Mouse (Mus musculus): ENCODE measurements around the gene Elmo1. TPM values are rescaled to one million over a fixed set of nuclear protein-coding genes. Genes with fewer than 3 reads are reported as not detected.

Gene Elmo1
- polyA plus RNA-seq, 1 experiment from 2014 or later = 38.3 TPM

DNA sequence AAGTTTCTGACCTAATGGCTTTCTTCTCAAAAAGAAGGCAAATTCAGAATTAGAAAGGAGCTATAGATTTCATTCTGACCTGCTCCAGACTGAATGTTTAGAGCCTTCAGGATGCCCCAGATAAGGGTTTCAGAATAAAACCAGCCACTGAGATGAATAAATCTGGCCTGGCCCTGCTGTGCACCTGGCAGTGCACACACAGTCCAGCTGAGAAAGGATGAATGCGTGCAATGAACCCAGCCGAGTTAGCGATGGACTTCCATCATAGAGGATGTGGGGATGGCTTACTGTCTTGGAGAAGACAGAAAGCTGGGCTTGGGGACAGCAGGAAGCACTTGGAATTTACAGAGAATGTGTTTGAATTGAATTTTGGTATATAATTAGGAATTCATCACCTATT lies 413.0 kb downstream of the Elmo1 start:
- Histone ChIP-seq H3K9ac (no peak overlapping the region), H3K4me2 (no peak overlapping the region), H3K27ac (no peak overlapping the region), H3K9me3 (no peaks in the 10 kb centered on the region), H3K27me3 (replicated peaks) (no peaks in the 10 kb centered on the region), H3K4me1 (0 out of 2 replicates have a peak, but pooled peaks cover 4% of the 10 kb centered on the region), H3K36me3 (replicated peaks) (no peaks in the 10 kb centered on the region), H3K4me3 (no peak overlapping the region)
- no peak for ATAC-seq (replicated peaks)
- WGBS = 55% methylated on average over 3 of the region's 3 CpGs

DNA sequence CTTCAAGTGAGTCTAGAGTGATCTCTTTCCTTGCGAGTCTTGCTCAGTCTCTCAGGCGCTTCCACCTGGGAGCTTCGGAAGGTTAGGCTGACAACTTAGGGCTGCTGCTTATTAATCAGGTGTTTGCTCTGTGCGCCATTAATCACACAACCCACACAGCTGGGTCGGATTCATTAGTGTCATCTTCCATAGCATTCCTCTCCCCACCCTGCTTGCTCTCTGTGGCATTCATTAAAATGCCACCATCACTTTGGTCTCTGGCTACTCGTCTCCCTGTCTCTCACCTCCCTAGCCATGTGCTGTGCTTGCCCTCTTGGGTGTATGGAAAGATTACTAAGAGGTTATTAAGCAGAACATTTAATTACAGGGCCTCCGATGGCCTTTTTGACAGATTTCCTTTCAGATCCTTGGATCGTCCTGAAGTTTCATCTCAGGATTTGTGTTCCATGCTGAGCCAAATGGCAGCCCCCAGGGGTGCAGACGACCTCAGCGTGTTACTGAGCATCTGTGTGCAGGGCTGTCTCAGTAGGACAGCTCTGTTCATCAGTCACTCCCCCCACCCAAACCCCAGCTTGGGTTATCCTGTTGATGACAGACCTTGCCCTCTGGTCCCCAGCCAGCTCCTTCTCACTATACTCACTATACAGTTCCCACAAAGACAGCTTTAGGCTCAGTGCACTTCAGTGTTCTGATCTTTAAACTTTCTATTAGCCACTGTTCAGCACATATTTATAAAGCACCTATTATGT lies 417.2 kb downstream of the Elmo1 start:
- Histone ChIP-seq H3K36me3 (replicated peaks) (no peaks in the 10 kb centered on the region), H3K27me3 (replicated peaks) (no peaks in the 10 kb centered on the region), H3K9ac (no peak overlapping the region), H3K4me3 (no peak overlapping the region), H3K27ac (no peak overlapping the region), H3K9me3 (no peaks in the 10 kb centered on the region), H3K4me2 (no peak overlapping the region), H3K4me1 (0 out of 2 replicates have a peak, but pooled peaks cover 5% of the 10 kb centered on the region)
- ATAC-seq (replicated peaks) = peak; percentile 51; the same call in 1 of the 2 replicates
- 46% methylated on average over 10 of the region's 10 CpGs for WGBS

DNA sequence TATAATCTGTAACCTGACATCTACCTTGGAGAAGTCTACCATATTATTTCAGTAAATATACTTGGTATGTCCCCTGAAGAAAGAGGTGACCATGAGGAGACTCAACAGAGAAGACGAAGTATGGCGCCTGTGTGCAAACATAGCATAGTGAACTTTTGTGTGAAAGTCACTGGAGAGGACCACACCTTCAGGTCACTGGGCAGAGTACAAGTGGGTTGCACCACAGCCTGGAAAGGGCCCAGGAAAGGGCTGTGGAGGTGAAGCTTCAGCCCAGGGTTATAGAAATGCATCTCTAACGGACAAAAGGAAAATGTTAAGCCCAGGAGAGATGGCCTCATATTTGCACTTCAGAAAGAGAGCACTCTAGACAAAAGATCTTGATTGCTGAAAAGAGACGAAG lies 420.6 kb downstream of the Elmo1 start:
- H3K27ac ChIP-seq = no peak overlapping the region
- WGBS = 90% methylated on average over 4 of the region's 4 CpGs

DNA sequence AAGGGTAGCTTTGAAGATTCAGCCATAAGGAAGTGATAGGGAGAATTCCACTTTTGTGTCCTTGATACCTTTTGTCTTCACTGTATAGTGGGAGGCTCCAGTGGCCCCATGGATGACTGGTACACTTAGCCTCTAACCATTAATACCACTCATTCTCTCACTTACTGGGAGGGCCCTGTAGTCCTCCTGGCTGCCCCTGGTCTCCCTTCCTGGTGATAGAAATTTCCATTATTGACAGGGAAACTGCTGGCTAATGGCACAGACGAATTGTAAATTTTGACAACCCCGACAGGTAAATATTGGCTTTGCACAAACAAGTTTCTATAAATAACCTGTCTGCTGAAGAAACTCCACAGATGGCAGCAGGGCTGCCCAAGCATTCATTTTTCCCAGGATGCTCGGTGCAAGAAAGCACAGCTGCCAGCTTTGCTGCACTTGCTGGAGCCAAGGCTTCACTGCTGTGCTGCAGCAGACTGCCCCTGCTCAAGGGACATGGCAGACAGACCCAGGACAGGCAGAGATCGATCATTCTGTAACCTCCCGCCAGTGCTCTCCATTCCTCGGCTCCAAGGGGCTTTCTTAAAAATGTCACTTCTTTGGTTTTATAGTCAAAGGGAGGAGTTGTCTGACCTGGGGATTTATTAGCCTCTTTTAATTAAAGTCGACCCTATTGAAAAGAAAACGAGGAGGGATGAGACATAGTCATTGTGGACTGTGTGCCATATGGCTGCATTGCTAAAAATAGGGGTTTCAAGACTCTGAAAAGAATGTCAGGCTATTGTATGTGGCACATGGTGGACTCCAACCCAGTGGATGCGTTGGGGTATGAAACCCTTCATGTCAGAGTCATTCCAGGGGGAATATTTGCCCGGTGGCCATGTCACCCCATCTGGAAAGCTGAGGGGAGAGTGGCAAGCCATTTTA lies 422.2 kb downstream of the Elmo1 start:
- no peaks in the 10 kb centered on the region for H3K36me3 ChIP-seq (replicated peaks)
- WGBS = 51% methylated on average over 10 of the region's 10 CpGs
- no peaks in the 10 kb centered on the region for H3K27me3 ChIP-seq (replicated peaks)
- no peak overlapping the region for H3K27ac ChIP-seq
- H3K9ac ChIP-seq = no peak overlapping the region
- no peaks in the 10 kb centered on the region for H3K9me3 ChIP-seq
- peak; percentile 64 for ATAC-seq (replicated peaks)
- no peak overlapping the region for H3K4me2 ChIP-seq
- H3K4me1 ChIP-seq = 0 out of 2 replicates have a peak, but pooled peaks cover 3% of the 10 kb centered on the region
- no peak overlapping the region for H3K4me3 ChIP-seq

More for the DNA sequence above, 420.6 kb downstream of the Elmo1 start:
- no peaks in the 10 kb centered on the region for H3K9me3 ChIP-seq
- H3K27me3 ChIP-seq (replicated peaks) = no peaks in the 10 kb centered on the region
- ATAC-seq (replicated peaks) = no peak
- 0 out of 2 replicates have a peak, but pooled peaks cover 3% of the 10 kb centered on the region for H3K4me1 ChIP-seq
- H3K9ac ChIP-seq = no peak overlapping the region
- H3K36me3 ChIP-seq (replicated peaks) = no peaks in the 10 kb centered on the region
- no peak overlapping the region for H3K4me2 ChIP-seq
- no peak overlapping the region for H3K4me3 ChIP-seq

DNA sequence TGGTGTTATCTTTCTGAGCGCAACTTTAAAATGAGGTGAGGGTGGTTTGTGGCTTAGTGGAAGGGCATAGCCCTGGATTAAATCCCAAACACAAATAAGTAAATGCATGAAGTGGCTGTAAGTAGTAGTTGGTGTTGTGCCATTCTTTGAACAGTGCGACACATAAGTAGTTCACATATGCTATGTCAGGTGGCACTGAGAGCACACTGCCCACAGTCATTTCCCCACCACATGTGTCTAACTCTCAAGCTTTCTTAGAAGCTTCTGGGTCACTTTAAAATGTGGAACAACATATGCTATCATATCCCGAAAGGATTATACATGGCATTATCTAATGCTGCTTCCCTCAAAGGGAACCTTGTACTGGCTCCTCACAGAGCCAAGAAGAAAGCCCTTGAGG lies 424.3 kb downstream of the Elmo1 start:
- H3K4me3 ChIP-seq = no peak overlapping the region
- no peaks in the 10 kb centered on the region for H3K9me3 ChIP-seq
- 0 out of 2 replicates have a peak, but pooled peaks cover 3% of the 10 kb centered on the region for H3K4me1 ChIP-seq
- H3K36me3 ChIP-seq (replicated peaks) = no peaks in the 10 kb centered on the region
- WGBS = 98% methylated on average over 3 of the region's 3 CpGs
- H3K27me3 ChIP-seq (replicated peaks) = no peaks in the 10 kb centered on the region
- no peak for ATAC-seq (replicated peaks)
- no peak overlapping the region for H3K9ac ChIP-seq
- no peak overlapping the region for H3K27ac ChIP-seq
- H3K4me2 ChIP-seq = no peak overlapping the region

DNA sequence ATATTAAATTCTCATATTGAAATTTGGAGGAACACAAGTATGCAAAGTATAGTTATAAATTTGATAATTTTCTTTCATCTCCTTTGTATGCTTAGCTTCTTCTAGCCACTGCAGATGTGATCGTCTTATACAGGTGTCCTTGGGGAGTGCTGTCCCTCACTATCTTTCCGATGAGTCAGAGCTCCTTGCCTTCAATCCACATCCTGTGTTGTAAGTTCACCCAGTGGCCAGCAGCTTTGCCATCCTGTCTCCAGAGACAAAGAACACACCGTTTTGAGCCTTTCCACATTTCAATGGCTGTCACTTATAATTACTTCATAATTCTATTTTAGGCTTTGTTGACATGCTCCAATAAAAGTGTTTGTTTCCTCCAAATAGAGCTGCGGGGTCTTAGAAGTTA lies 425.7 kb downstream of the Elmo1 start:
- WGBS = 63% methylated on average over 4 of the region's 4 CpGs
- H3K9ac ChIP-seq = no peak overlapping the region
- no peak overlapping the region for H3K27ac ChIP-seq
- no peaks in the 10 kb centered on the region for H3K27me3 ChIP-seq (replicated peaks)
- no peaks in the 10 kb centered on the region for H3K36me3 ChIP-seq (replicated peaks)
- ATAC-seq (replicated peaks) = no peak
- H3K4me3 ChIP-seq = no peak overlapping the region
- H3K4me1 ChIP-seq = 0 out of 2 replicates have a peak, but pooled peaks cover 3% of the 10 kb centered on the region
- H3K9me3 ChIP-seq = no peaks in the 10 kb centered on the region
- H3K4me2 ChIP-seq = no peak overlapping the region

DNA sequence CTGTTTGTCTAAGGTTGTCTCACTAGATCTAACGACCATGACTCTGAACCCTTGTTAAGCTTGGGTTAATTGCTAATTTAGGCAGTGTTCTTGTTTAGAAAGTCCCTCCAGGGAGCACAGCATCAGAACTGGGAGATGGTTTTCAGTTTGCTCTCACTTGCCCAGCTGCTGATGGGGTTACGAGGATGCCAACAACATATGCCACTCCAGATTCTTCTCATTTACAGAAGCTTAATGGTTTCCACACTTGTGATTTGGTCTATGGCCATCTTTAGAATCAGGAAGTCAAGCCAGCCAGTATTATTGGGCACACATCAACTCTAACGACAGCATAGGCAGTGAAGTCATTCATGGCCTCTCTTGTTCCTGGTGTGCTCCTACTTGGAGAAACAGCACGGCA lies 427.3 kb downstream of the Elmo1 start:
- Histone ChIP-seq H3K9me3 (no peaks in the 10 kb centered on the region), H3K4me3 (no peak overlapping the region), H3K4me2 (no peak overlapping the region), H3K27me3 (replicated peaks) (no peaks in the 10 kb centered on the region), H3K9ac (no peak overlapping the region), H3K36me3 (replicated peaks) (no peaks in the 10 kb centered on the region), H3K4me1 (0 out of 2 replicates have a peak, but pooled peaks cover under 1% of the 10 kb centered on the region), H3K27ac (no peak overlapping the region)
- WGBS = 77% methylated on average over 4 of the region's 4 CpGs
- no peak for ATAC-seq (replicated peaks)

DNA sequence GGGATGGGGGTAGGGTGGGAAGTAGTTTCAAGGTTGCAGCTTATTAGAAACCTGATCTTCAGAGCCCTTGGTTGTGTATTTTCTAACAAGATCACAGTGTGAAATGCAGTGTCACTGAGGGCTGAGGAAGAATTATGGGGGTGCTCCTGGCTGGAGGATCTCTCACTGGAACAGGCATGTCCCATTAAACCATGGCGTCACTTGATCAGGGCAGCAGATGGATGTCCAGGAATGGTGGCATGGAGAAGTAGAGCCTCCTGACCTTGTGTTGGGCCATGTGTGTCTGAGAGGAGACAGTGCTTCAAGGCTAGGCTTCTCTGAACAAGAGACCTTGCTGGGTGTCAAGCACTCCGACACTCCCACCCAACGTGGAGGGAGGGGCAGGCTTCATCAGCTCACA lies 431.1 kb downstream of the Elmo1 start:
- Histone ChIP-seq H3K27ac (no peak overlapping the region), H3K9ac (no peak overlapping the region), H3K27me3 (replicated peaks) (no peaks in the 10 kb centered on the region), H3K9me3 (no peaks in the 10 kb centered on the region), H3K4me2 (no peak overlapping the region), H3K4me3 (no peak overlapping the region), H3K4me1 (peaks cover 10% of the 10 kb centered on the region), H3K36me3 (replicated peaks) (no peaks in the 10 kb centered on the region)
- 96% methylated on average over 3 of the region's 3 CpGs for WGBS
- ATAC-seq (replicated peaks) = no peak

DNA sequence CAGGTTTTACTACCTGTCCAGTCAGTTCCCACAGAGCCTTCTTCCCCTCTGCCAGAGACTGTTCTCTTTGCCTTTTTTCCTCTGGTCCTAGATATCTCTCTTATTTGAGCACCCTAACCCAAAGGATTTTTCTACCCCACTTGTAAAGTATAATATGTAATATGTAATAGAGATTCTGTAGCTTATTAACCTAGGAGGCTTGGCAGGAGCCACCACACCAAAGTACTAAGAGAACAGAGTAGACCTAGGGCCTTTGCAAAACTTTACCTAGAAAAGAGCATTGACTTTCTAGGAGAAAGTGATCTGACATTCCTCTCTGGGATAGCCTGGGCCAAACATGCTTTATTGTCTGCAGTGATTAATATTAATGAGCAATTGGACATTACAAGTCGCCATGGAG lies 433.3 kb downstream of the Elmo1 start:
- Histone ChIP-seq H3K27ac (no peak overlapping the region), H3K4me3 (no peak overlapping the region), H3K27me3 (replicated peaks) (no peaks in the 10 kb centered on the region), H3K9ac (no peak overlapping the region), H3K9me3 (no peaks in the 10 kb centered on the region), H3K4me2 (no peak overlapping the region), H3K36me3 (replicated peaks) (no peaks in the 10 kb centered on the region), H3K4me1 (peaks cover 15% of the 10 kb centered on the region)
- no peak for ATAC-seq (replicated peaks)
- WGBS = 71% methylated on average over 1 of the region's 1 CpGs

DNA sequence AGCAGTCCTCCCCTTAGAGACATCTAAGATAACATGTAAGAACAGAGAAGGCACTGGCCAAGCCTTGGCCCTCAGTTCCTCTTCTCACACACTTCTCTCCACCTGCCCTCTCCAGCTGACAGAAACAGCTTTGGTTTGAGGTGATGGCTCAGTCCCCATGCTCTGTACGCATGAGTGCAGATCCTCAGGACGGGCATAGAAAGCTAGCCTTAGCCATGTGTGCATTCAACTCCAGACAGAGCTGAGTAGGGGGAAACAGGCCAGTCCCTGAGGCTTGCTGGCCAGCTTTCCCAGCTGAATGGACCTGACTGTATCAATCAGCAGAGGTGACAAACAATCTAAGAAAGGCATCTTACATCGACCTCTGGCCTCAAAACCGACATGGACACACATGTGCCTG lies 435.4 kb downstream of the Elmo1 start:
- H3K4me1 ChIP-seq = peaks cover 15% of the 10 kb centered on the region
- 0 out of 2 replicates have a peak, but pooled peaks have one; percentile 34 for ATAC-seq (replicated peaks)
- H3K27me3 ChIP-seq (replicated peaks) = no peaks in the 10 kb centered on the region
- no peaks in the 10 kb centered on the region for H3K36me3 ChIP-seq (replicated peaks)
- H3K4me3 ChIP-seq = no peak overlapping the region
- 77% methylated on average over 4 of the region's 4 CpGs for WGBS
- H3K27ac ChIP-seq = no peak overlapping the region
- H3K9ac ChIP-seq = no peak overlapping the region
- no peaks in the 10 kb centered on the region for H3K9me3 ChIP-seq
- H3K4me2 ChIP-seq = no peak overlapping the region

DNA sequence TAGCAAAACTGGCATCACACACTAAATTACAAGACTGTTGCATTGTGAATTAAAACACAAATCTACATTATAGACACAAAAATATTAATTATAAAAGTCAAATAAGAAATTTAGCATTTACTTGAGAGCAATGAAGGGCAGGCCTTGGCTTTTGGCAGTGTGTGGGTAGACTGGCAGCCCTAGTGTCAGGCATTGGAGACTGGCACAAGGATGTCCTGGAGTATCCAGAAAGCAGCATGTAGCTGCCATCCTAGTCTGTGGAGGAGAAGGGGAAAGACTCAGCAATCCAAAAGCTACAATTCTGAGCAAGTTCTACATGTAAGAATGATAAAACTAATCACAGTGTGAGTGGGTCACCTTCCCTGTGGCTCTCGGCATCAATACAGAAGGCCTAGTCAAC lies 446.7 kb downstream of the Elmo1 start:
- no peaks in the 10 kb centered on the region for H3K36me3 ChIP-seq (replicated peaks)
- H3K27me3 ChIP-seq (replicated peaks) = no peaks in the 10 kb centered on the region
- H3K9me3 ChIP-seq = no peaks in the 10 kb centered on the region
- no peak overlapping the region for H3K4me3 ChIP-seq
- H3K4me2 ChIP-seq = no peak overlapping the region
- peaks cover 10% of the 10 kb centered on the region for H3K4me1 ChIP-seq
- ATAC-seq (replicated peaks) = no peak
- 97% methylated on average over 1 of the region's 1 CpGs for WGBS
- H3K9ac ChIP-seq = no peak overlapping the region
- H3K27ac ChIP-seq = no peak overlapping the region

DNA sequence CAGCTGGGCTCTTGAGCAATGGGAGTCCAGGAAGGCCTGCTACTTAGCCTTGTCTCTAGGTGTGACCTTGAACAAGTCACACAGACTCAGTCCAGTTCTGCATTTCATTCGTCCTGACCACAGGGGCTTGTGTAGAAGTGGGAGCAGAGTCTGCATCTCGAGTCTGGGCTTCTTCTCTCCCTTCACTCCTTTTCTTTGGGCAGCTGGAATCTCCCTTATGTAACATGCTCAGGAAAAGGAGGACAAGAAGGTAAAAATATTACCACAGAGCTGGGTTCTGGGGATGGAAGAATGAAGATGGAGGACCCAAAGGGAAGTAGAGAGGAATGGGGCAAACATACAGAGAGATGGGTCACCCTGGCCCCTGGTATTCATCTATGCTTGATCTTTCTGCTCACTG lies 447.1 kb downstream of the Elmo1 start:
- Histone ChIP-seq H3K9me3 (no peaks in the 10 kb centered on the region), H3K9ac (no peak overlapping the region), H3K27me3 (replicated peaks) (no peaks in the 10 kb centered on the region), H3K4me2 (no peak overlapping the region), H3K27ac (peak overlapping the region; percentile 57; the same call in 1 of the 2 replicates), H3K36me3 (replicated peaks) (no peaks in the 10 kb centered on the region), H3K4me3 (no peak overlapping the region), H3K4me1 (peaks cover 10% of the 10 kb centered on the region)
- 83% methylated on average over 2 of the region's 2 CpGs for WGBS
- no peak; the same call in 1 of the 2 replicates for ATAC-seq (replicated peaks)
